Mouse (Mus musculus): ENCODE measurements at regions not wholly inside any gene's neighbourhood (a gene's known extent, or its start where the extent isn't known, plus 50 kb on each side); places are given as distances from the start of the nearest gene placed in this dataset.
A peak's percentile ranks its signal among the peaks of the same experiment; 100 is the strongest.

DNA sequence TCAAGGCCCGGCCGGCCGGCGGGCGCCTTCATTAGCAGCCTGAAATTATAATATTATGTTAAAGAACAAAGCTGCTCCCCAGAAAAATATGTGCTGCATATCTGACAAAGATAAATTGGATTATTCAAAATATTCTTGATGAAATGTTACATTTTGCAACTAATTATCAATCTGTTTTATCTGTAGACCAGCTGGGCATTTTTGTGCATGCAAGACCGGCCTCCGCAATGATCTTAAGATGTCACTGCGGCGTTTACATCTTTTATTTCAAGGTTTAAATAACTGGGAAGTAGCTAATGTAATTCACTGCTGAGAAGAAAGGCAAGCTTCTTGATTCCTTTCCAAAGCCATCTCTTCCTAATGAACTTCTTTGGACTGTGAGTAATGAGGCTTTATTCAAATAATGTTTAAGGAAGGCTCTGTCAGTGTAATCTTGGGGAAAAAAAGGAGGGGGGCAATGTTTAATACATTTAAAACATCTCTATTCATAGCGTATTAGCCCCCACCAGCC lies 137.7 kb upstream of the Mki67 start:
- H3K36me3 ChIP-seq (ENCODE audit: control insufficient read depth, insufficient read depth, low read length), result no peaks in the 10 kb centered on the region
- no peak overlapping the region for H3K27ac ChIP-seq (replicated peaks; ENCODE audit: low read depth, low read length)
- ATAC-seq (ENCODE audit: insufficient number of reproducible peaks, low FRiP score, low TSS enrichment, low read depth), result no peak

DNA sequence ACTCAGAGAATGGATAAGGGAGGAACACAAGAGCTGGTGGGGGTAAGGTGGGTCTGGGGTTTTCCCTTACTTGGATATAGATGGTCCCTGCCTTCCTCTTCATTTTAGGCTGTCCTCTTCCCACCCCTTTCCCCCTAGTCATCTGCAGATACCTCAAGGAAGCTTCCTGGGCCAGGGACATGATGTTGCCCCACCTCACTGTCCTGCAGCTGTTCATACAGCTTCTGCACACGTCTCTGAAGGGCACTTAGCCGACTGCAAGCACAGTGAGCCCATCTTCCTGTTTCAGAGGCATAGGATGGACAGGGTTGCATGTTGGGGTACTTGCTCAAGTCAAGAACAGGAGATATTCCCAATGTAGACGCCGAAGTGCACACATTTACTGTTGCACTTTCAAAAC lies 144.1 kb upstream of the Mki67 start:
- no peaks in the 10 kb centered on the region for H3K36me3 ChIP-seq (ENCODE audit: control insufficient read depth, insufficient read depth, low read length)
- no peak overlapping the region for H3K9ac ChIP-seq (ENCODE audit: low read length)
- DNase-seq (ENCODE audit: low spot score), result no peak
- H3K4me1 ChIP-seq (ENCODE audit: control insufficient read depth, insufficient read depth, low read length), result peaks cover 30% of the 10 kb centered on the region
- no peak for ATAC-seq (ENCODE audit: insufficient number of reproducible peaks, low FRiP score, low TSS enrichment, low read depth)
- no peaks in the 10 kb centered on the region for H3K9me3 ChIP-seq (ENCODE audit: control insufficient read depth, low read length)
- no peak overlapping the region for H3K4me3 ChIP-seq (ENCODE audit: low read depth, low read length)
- no peaks in the 10 kb centered on the region for H3K27me3 ChIP-seq (ENCODE audit: control insufficient read depth, insufficient read depth, low read length)
- 76% methylated on average over 4 of the region's 4 CpGs for WGBS
- no peak overlapping the region for H3K4me2 ChIP-seq (ENCODE audit: low read depth, severe bottlenecking)
- H3K27ac ChIP-seq (replicated peaks; ENCODE audit: low read depth, low read length), result no peak overlapping the region

More for the DNA sequence above, 137.7 kb upstream of the Mki67 start:
- Histone ChIP-seq H3K4me1 (ENCODE audit: control insufficient read depth, insufficient read depth, low read length) (peaks cover 7% of the 10 kb centered on the region), H3K9me3 (ENCODE audit: control insufficient read depth, low read length) (no peaks in the 10 kb centered on the region), H3K4me3 (ENCODE audit: low read depth, low read length) (no peak overlapping the region), H3K9ac (ENCODE audit: low read length) (peak overlapping the region; percentile 27; the same call in 1 of the 2 replicates), H3K4me2 (ENCODE audit: low read depth, severe bottlenecking) (peak overlapping the region; percentile 40), H3K27me3 (ENCODE audit: control insufficient read depth, insufficient read depth, low read length) (peaks cover 11% of the 10 kb centered on the region)
- DNase-seq (ENCODE audit: low spot score), result no peak
- WGBS, result 30% methylated on average over 10 of the region's 10 CpGs

DNA sequence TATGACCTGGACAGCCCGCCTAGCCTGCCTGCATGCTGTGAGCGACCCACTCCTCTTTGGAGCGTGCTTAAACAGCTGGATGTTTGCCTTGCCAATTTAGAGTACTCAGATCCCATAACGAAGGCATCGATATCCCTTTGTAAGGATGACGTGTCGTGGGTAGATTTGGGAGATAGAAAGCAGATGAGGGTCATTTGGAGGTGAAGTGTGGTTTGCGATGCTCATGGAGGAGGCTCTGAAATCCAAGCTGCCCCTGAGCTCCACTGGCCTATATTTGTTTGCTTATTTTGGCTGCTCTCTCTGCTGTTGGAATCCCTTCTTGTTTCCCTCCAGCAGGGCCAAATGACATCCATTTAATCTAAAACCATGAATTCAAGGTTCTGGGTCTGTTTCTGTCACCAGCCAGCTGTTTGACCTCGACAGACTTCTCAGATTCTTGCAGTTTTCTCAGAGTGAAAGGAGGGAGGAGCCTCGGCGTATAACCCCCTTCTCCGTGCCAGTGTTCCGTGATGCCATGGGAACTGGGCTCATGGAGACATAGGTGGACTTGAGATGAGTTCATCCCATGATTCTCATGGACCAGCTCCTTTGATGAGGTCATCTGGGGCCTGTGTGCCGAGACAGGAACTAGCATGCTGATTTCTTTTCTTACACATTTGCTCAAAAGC lies 144.7 kb upstream of the Mki67 start:
- 47% methylated on average over 14 of the region's 14 CpGs for WGBS
- H3K9ac ChIP-seq (ENCODE audit: low read length), result no peak overlapping the region
- no peaks in the 10 kb centered on the region for H3K36me3 ChIP-seq (ENCODE audit: control insufficient read depth, insufficient read depth, low read length)
- H3K4me2 ChIP-seq (ENCODE audit: low read depth, severe bottlenecking), result no peak overlapping the region
- no peak for DNase-seq (ENCODE audit: low spot score)
- H3K4me3 ChIP-seq (ENCODE audit: low read depth, low read length), result no peak overlapping the region
- peaks cover 30% of the 10 kb centered on the region for H3K4me1 ChIP-seq (ENCODE audit: control insufficient read depth, insufficient read depth, low read length)
- no peak overlapping the region for H3K27ac ChIP-seq (replicated peaks; ENCODE audit: low read depth, low read length)
- no peaks in the 10 kb centered on the region for H3K9me3 ChIP-seq (ENCODE audit: control insufficient read depth, low read length)
- H3K27me3 ChIP-seq (ENCODE audit: control insufficient read depth, insufficient read depth, low read length), result no peaks in the 10 kb centered on the region
- ATAC-seq (ENCODE audit: insufficient number of reproducible peaks, low FRiP score, low TSS enrichment, low read depth), result no peak

DNA sequence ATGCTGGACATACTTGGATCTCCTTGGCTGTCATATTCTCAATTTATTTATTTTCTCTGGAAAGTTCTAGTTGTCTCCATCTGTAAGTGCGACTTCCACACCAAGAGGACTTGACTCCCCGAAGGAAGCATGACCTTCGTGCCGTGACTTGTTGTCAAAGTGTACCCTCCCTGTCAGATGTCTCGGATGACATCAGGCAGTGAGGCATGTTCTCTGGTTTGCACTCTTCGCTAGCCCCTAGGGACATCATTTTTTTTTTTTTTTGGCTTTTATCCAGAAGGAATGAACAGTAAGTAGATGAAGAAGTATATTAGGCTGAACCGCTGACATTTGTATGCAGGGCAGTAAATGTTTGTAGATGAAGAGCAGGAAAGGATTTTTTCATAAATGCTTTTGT lies 145.2 kb upstream of the Mki67 start:
- H3K27ac ChIP-seq (replicated peaks; ENCODE audit: low read depth, low read length), result no peak overlapping the region
- H3K36me3 ChIP-seq (ENCODE audit: control insufficient read depth, insufficient read depth, low read length), result no peaks in the 10 kb centered on the region
- no peak for ATAC-seq (ENCODE audit: insufficient number of reproducible peaks, low FRiP score, low TSS enrichment, low read depth)
- no peak overlapping the region for H3K4me3 ChIP-seq (ENCODE audit: low read depth, low read length)
- no peaks in the 10 kb centered on the region for H3K27me3 ChIP-seq (ENCODE audit: control insufficient read depth, insufficient read depth, low read length)
- DNase-seq (ENCODE audit: low spot score), result no peak
- no peaks in the 10 kb centered on the region for H3K9me3 ChIP-seq (ENCODE audit: control insufficient read depth, low read length)
- peaks cover 30% of the 10 kb centered on the region for H3K4me1 ChIP-seq (ENCODE audit: control insufficient read depth, insufficient read depth, low read length)
- 75% methylated on average over 7 of the region's 7 CpGs for WGBS
- H3K4me2 ChIP-seq (ENCODE audit: low read depth, severe bottlenecking), result no peak overlapping the region
- H3K9ac ChIP-seq (ENCODE audit: low read length), result no peak overlapping the region

DNA sequence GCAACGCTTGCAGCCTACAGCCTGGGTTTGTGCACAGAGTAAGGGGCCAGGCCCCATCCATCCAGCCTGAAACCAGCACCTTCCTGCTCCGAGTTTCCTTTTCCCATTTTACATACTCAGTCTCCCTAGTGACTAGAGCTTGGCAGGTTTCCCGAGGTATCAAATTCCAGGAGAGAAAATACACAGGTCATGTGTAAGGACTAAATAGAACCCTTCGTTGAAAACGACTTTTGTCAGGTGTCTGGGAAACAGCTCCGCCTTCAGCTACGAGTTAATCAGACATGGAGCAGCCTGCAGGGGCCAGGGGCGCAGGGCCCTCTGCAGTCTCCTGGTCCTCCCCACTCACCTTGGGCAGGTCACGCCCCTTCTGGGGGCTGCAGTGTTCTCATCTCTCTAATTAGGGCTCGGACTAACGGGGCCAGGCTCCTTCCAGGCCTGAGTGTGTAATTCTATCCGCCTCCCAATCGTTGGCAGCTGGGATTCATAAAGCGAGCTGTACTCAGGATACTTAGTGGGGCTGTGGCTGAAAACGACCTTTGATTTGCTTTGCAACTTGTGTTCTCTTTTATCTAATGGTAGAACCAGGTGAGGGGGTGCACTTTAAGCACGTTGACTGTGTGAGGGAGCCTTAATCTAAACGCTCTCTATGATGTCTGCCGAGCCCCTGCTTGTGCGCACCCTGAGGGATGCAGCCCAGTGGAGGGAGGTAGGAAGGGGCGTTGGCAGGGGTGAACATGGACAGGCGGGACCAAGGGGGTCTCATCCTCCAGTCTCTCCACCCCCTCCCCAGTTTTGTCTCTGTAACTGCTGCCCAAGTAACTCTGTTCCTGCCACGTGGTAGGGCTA lies 147.6 kb upstream of the Mki67 start:
- Histone ChIP-seq H3K4me2 (ENCODE audit: low read depth, severe bottlenecking) (peak overlapping the region; percentile 31; the same call in 1 of the 2 replicates), H3K27me3 (ENCODE audit: control insufficient read depth, insufficient read depth, low read length) (no peaks in the 10 kb centered on the region), H3K9me3 (ENCODE audit: control insufficient read depth, low read length) (no peaks in the 10 kb centered on the region), H3K4me3 (ENCODE audit: low read depth, low read length) (no peak overlapping the region), H3K9ac (ENCODE audit: low read length) (no peak overlapping the region), H3K4me1 (ENCODE audit: control insufficient read depth, insufficient read depth, low read length) (peaks cover 30% of the 10 kb centered on the region), H3K36me3 (ENCODE audit: control insufficient read depth, insufficient read depth, low read length) (no peaks in the 10 kb centered on the region), H3K27ac (replicated peaks; ENCODE audit: low read depth, low read length) (peak overlapping the region; percentile 88)
- DNase-seq (ENCODE audit: low spot score) (peak; percentile 87), ATAC-seq (ENCODE audit: insufficient number of reproducible peaks, low FRiP score, low TSS enrichment, low read depth) (peak; percentile 94)
- WGBS, result 13% methylated on average over 22 of the region's 22 CpGs

DNA sequence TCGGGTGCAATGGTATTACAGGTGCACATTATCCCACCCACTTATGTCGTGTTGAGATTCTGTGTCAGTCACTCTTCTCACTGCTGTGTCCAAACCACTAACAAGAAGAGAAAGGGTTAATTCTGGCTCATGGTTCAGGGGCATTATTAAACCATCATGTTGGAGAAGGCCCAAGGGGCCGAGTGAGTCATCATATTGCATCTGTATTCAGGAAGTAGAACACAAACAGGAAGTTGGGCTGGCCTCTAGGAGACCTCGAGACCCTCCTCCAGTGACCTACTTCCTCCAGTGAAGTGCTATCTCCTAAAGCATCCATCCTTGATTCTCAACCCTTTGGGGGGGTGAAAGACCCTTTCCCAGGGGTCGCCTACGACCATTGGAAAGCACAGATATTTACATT lies 154.8 kb upstream of the Mki67 start:
- H3K4me1 ChIP-seq (ENCODE audit: control insufficient read depth, insufficient read depth, low read length), result no peaks in the 10 kb centered on the region
- H3K27me3 ChIP-seq (ENCODE audit: control insufficient read depth, insufficient read depth, low read length), result no peaks in the 10 kb centered on the region
- WGBS, result 76% methylated on average over 6 of the region's 6 CpGs
- H3K4me3 ChIP-seq (ENCODE audit: low read depth, low read length), result no peak overlapping the region
- no peak overlapping the region for H3K27ac ChIP-seq (replicated peaks; ENCODE audit: low read depth, low read length)
- H3K9me3 ChIP-seq (ENCODE audit: control insufficient read depth, low read length), result no peaks in the 10 kb centered on the region
- no peak overlapping the region for H3K4me2 ChIP-seq (ENCODE audit: low read depth, severe bottlenecking)
- DNase-seq (ENCODE audit: low spot score) (no peak), ATAC-seq (ENCODE audit: insufficient number of reproducible peaks, low FRiP score, low TSS enrichment, low read depth) (no peak)
- no peak overlapping the region for H3K9ac ChIP-seq (ENCODE audit: low read length)
- no peaks in the 10 kb centered on the region for H3K36me3 ChIP-seq (ENCODE audit: control insufficient read depth, insufficient read depth, low read length)

DNA sequence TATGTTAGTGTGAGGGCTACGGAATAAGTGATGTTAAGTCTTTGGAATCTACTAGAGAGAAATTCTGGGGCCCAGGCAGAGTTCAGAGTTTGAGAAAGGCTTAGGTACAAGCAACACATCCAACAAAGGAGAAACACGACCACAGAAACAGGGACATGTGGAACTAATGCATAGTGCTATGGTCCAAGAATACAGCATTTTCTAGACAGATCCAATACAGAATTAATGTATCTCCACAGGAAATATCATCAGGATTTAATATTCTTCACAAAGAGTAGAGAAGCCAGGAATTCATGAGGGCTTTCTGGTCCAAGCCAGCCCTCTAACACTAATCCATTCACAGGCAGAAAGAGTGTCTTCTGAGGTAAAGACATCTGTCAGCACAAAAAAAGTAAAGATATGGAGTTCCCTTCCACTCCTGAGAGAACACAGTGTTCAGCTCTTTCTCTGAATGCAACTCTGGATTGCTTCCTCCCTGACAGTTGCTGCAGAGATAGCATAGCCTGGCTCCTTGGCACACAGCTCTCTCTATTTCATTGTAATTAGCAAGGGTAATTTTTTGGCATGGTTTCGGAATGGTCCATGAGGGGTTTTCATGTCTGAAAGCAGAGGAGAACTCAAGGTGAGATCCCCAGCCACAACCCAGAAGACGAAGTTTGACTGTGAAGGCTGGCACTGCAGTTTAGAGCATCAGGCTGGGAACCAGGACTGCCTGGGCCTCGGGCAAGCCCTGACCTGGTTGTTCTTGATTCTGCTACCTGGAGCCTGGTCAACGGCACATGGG lies 161.1 kb upstream of the Mki67 start:
- ATAC-seq (ENCODE audit: insufficient number of reproducible peaks, low FRiP score, low TSS enrichment, low read depth), result no peak
- no peaks in the 10 kb centered on the region for H3K36me3 ChIP-seq (ENCODE audit: control insufficient read depth, insufficient read depth, low read length)
- H3K27me3 ChIP-seq (ENCODE audit: control insufficient read depth, insufficient read depth, low read length), result no peaks in the 10 kb centered on the region
- no peak overlapping the region for H3K9ac ChIP-seq (ENCODE audit: low read length)
- H3K4me2 ChIP-seq (ENCODE audit: low read depth, severe bottlenecking), result no peak overlapping the region
- 88% methylated on average over 6 of the region's 6 CpGs for WGBS
- no peaks in the 10 kb centered on the region for H3K4me1 ChIP-seq (ENCODE audit: control insufficient read depth, insufficient read depth, low read length)
- no peak overlapping the region for H3K27ac ChIP-seq (replicated peaks; ENCODE audit: low read depth, low read length)
- no peak overlapping the region for H3K4me3 ChIP-seq (ENCODE audit: low read depth, low read length)
- no peak for DNase-seq (ENCODE audit: low spot score)
- no peaks in the 10 kb centered on the region for H3K9me3 ChIP-seq (ENCODE audit: control insufficient read depth, low read length)

DNA sequence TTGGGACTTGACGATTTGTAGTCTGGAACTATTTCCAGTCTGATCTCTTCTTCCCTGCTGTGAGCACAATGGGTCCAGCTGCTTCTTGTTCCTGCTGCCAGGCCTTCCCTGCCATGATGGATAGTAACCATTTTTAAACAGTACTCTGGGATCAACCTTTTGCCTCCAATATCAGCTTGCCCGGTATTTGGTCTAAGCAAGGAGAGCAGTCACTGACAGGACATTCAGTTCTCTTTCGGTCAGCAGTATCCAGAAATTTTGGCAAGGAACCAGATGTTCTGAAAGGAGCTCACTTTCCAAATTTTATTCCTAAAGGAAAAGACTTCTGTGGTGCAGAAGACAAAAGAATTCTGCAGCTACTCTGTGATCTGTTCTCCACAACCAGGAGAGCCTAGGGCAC lies 162.6 kb upstream of the Mki67 start:
- ATAC-seq (ENCODE audit: insufficient number of reproducible peaks, low FRiP score, low TSS enrichment, low read depth), result no peak
- DNase-seq (ENCODE audit: low spot score), result no peak
- WGBS, result 81% methylated on average over 3 of the region's 3 CpGs

More for the DNA sequence above, 162.6 kb upstream of the Mki67 start:
- H3K27ac ChIP-seq (replicated peaks; ENCODE audit: low read depth, low read length), result no peak overlapping the region
- H3K9me3 ChIP-seq (ENCODE audit: control insufficient read depth, low read length), result no peaks in the 10 kb centered on the region
- no peak overlapping the region for H3K4me2 ChIP-seq (ENCODE audit: low read depth, severe bottlenecking)
- H3K27me3 ChIP-seq (ENCODE audit: control insufficient read depth, insufficient read depth, low read length), result no peaks in the 10 kb centered on the region
- no peaks in the 10 kb centered on the region for H3K4me1 ChIP-seq (ENCODE audit: control insufficient read depth, insufficient read depth, low read length)
- H3K4me3 ChIP-seq (ENCODE audit: low read depth, low read length), result no peak overlapping the region
- no peak overlapping the region for H3K9ac ChIP-seq (ENCODE audit: low read length)
- no peaks in the 10 kb centered on the region for H3K36me3 ChIP-seq (ENCODE audit: control insufficient read depth, insufficient read depth, low read length)

Data from limb, embryonic 11.5 days (tissue).